Mouse (Mus musculus): ENCODE data around the gene Mau2. TPM values are rescaled to one million over a fixed set of nuclear protein-coding genes. Genes with fewer than 3 reads are reported as not detected.

Mau2 gene
- total and polyA plus RNA-seq, 3 experiments, result 19.5 to 38.4 (median 25.5) TPM

GRCm38 (mm10) chr8:69978456-69978855 is 64.1 kb downstream of the Mau2 start:
- in situ Hi-C loops (cut with MboI; ENCODE audit: low pct_ligation_motif_present, low pct_unique_long_range_greater_than_20kb, low sequenced_read_pairs) (no loop called here), dilution Hi-C loops (cut with MboI; ENCODE audit: extremely low pct_ligation_motif_present, extremely low pct_unique_long_range_greater_than_20kb, low sequenced_read_pairs) (no loop called here)
- Histone ChIP-seq H3K9ac (ENCODE audit: insufficient read depth, low read depth) (no peak overlapping the region), H3K9me3 (replicated peaks; ENCODE audit: low read length) (no peaks in the 10 kb centered on the region), H3K79me2 (replicated peaks; ENCODE audit: control insufficient read depth, extremely low read depth, insufficient read depth, poor library complexity, severe bottlenecking) (peaks cover 20% of the 10 kb centered on the region), H3K27ac (ENCODE audit: insufficient read depth, low read depth) (no peak overlapping the region), H3K4me2 (ENCODE audit: insufficient read depth, low read depth, poor library complexity, severe bottlenecking) (no peak overlapping the region), H3K4me1 (ENCODE audit: control insufficient read depth in 1 of 2, insufficient read depth in 2 of 2) (peaks cover 4 to 24% of the 10 kb centered on the region in 2 experiments; a peak in 3 of 4 replicates), H3K36me3 (replicated peaks in 1 of 2; ENCODE audit: control insufficient read depth in 1 of 2, insufficient read depth in 1 of 2, low read length in 1 of 2) (peaks cover 0 to 29% of the 10 kb centered on the region in 2 experiments), H3K27me3 (replicated peaks) (no peaks in the 10 kb centered on the region), H3K4me3 (replicated peaks in 1 of 3; ENCODE audit: low read depth in 2 of 3, low read length in 2 of 3, poor library complexity in 1 of 3) (no peak overlapping the region)
- TF ChIP-seq JUN (IDR thresholded peaks at IDR 0.05; ENCODE audit: insufficient read depth, low read depth, low read length), result no peak
- no peak for TF ChIP-seq MEF2A (IDR thresholded peaks at IDR 0.05; ENCODE audit: borderline replicate concordance, low read depth, low read length)
- no peak for TF ChIP-seq HCFC1 (IDR thresholded peaks at IDR 0.05; ENCODE audit: low read depth, low read length)
- TF ChIP-seq ETS1 (conservative IDR thresholded peaks at IDR 0.05; ENCODE audit: low read depth, low read length), result no peak
- no peak for TF ChIP-seq ZMIZ1 (IDR thresholded peaks at IDR 0.05; ENCODE audit: low read depth, low read length)
- no peak for TF ChIP-seq PAX5 (IDR thresholded peaks at IDR 0.05; ENCODE audit: low read length)
- no peak for TF ChIP-seq KAT2A (IDR thresholded peaks at IDR 0.05; ENCODE audit: insufficient replicate concordance, low read length)
- no peak for TF ChIP-seq UBTF (IDR thresholded peaks at IDR 0.05; ENCODE audit: low read depth, low read length)
- no peak for TF ChIP-seq MYC (IDR thresholded peaks at IDR 0.05; ENCODE audit: low read depth, low read length)
- no peak for TF ChIP-seq CHD2 (IDR thresholded peaks at IDR 0.05; ENCODE audit: low read length)
- no peak for TF ChIP-seq ZNF384 (IDR thresholded peaks at IDR 0.05; ENCODE audit: low read depth, low read length)
- DNase-seq (ENCODE audit: extremely low read depth), result no peak

- H3K27ac ChIP-seq (ENCODE audit: insufficient read depth, low read depth), result no peak overlapping the region
- no peak for DNase-seq (ENCODE audit: extremely low read depth)
- peak overlapping the region in 1 of 3 experiments; percentile 83 for H3K4me3 ChIP-seq (replicated peaks in 1 of 3; ENCODE audit: low read depth in 2 of 3, low read length in 2 of 3, poor library complexity in 1 of 3)
- H3K36me3 ChIP-seq (replicated peaks in 1 of 2; ENCODE audit: control insufficient read depth in 1 of 2, insufficient read depth in 1 of 2, low read length in 1 of 2), result peaks cover 4 to 42% of the 10 kb centered on the region in 2 experiments
- peak overlapping the region; percentile 58 for H3K9ac ChIP-seq (ENCODE audit: insufficient read depth, low read depth)
- peaks cover 18 to 51% of the 10 kb centered on the region in 2 experiments for H3K4me1 ChIP-seq (ENCODE audit: control insufficient read depth in 1 of 2, insufficient read depth in 2 of 2)
- dilution Hi-C loops (cut with MboI; ENCODE audit: extremely low pct_ligation_motif_present, extremely low pct_unique_long_range_greater_than_20kb, low sequenced_read_pairs) (no loop called here), in situ Hi-C loops (cut with MboI; ENCODE audit: low pct_ligation_motif_present, low pct_unique_long_range_greater_than_20kb, low sequenced_read_pairs) (no loop called here)
- no peaks in the 10 kb centered on the region for H3K27me3 ChIP-seq (replicated peaks)
- no peaks in the 10 kb centered on the region for H3K9me3 ChIP-seq (replicated peaks; ENCODE audit: low read length)
- H3K79me2 ChIP-seq (replicated peaks; ENCODE audit: control insufficient read depth, extremely low read depth, insufficient read depth, poor library complexity, severe bottlenecking), result peaks cover 49% of the 10 kb centered on the region
- H3K4me2 ChIP-seq (ENCODE audit: insufficient read depth, low read depth, poor library complexity, severe bottlenecking), result peak overlapping the region; percentile 62
- no peak for TF ChIP-seq TCF12 (IDR thresholded peaks at IDR 0.05; ENCODE audit: low read depth, low read length)
- TF ChIP-seq CHD2 (IDR thresholded peaks at IDR 0.05; ENCODE audit: low read length), result 0 out of 2 replicates have a peak, but pooled peaks have one; percentile 11
These were observed 67.7 kb downstream of the Mau2 start for GRCm38 (mm10) chr8:69974806-69975205.

- Histone ChIP-seq H3K9ac (ENCODE audit: insufficient read depth, low read depth) (peak overlapping the region; percentile 79), H3K79me2 (replicated peaks; ENCODE audit: control insufficient read depth, extremely low read depth, insufficient read depth, poor library complexity, severe bottlenecking) (peaks cover 51% of the 10 kb centered on the region), H3K4me2 (ENCODE audit: insufficient read depth, low read depth, poor library complexity, severe bottlenecking) (peak overlapping the region; percentile 79), H3K36me3 (replicated peaks in 1 of 2; ENCODE audit: control insufficient read depth in 1 of 2, insufficient read depth in 1 of 2, low read length in 1 of 2) (peaks cover 4 to 48% of the 10 kb centered on the region in 2 experiments), H3K27me3 (replicated peaks) (no peaks in the 10 kb centered on the region), H3K9me3 (replicated peaks; ENCODE audit: low read length) (no peaks in the 10 kb centered on the region), H3K4me3 (replicated peaks in 1 of 3; ENCODE audit: low read depth in 2 of 3, low read length in 2 of 3, poor library complexity in 1 of 3) (peak overlapping the region; percentile 16 to 99 (median 83)), H3K27ac (ENCODE audit: insufficient read depth, low read depth) (no peak overlapping the region), H3K4me1 (ENCODE audit: control insufficient read depth in 1 of 2, insufficient read depth in 2 of 2) (peaks cover 18 to 51% of the 10 kb centered on the region in 2 experiments)
- in situ Hi-C loops (cut with MboI; ENCODE audit: low pct_ligation_motif_present, low pct_unique_long_range_greater_than_20kb, low sequenced_read_pairs), result no loop called here
- dilution Hi-C loops (cut with MboI; ENCODE audit: extremely low pct_ligation_motif_present, extremely low pct_unique_long_range_greater_than_20kb, low sequenced_read_pairs), result no loop called here
- DNase-seq (ENCODE audit: extremely low read depth), result peak; percentile 87
- TF ChIP-seq E2F4 (IDR thresholded peaks at IDR 0.05; ENCODE audit: insufficient replicate concordance, low read depth, low read length) (no peak), SMC3 (IDR thresholded peaks at IDR 0.05; ENCODE audit: low read depth, low read length) (no peak), MYC (IDR thresholded peaks at IDR 0.05; ENCODE audit: low read depth, low read length) (no peak), NELFE (IDR thresholded peaks at IDR 0.05; ENCODE audit: low read depth, low read length) (peak; percentile 56), ELF1 (IDR thresholded peaks at IDR 0.05; ENCODE audit: low read depth, low read length) (peak; percentile 95), HCFC1 (IDR thresholded peaks at IDR 0.05; ENCODE audit: low read depth, low read length) (no peak), TBP (conservative IDR thresholded peaks at IDR 0.05; ENCODE audit: low read depth, low read length) (0 out of 2 replicates have a peak, but pooled peaks have one; percentile 40), MXI1 (IDR thresholded peaks at IDR 0.05; ENCODE audit: low read depth, low read length) (peak; percentile 76; the same call in 1 of the 2 replicates), ZMIZ1 (IDR thresholded peaks at IDR 0.05; ENCODE audit: low read depth, low read length) (peak; percentile 37; the same call in 1 of the 2 replicates), POLR2A (IDR thresholded peaks at IDR 0.05; ENCODE audit: low read depth, low read length) (peak; percentile 74), UBTF (IDR thresholded peaks at IDR 0.05; ENCODE audit: low read depth, low read length) (no peak), POLR2AphosphoS2 (IDR thresholded peaks at IDR 0.05; ENCODE audit: low read depth, low read length) (no peak), MAX (IDR thresholded peaks at IDR 0.05; ENCODE audit: low read length) (peak; percentile 6; the same call in 1 of the 2 replicates), RCOR1 (conservative IDR thresholded peaks at IDR 0.05; ENCODE audit: low read depth, low read length) (no peak), MAZ (IDR thresholded peaks at IDR 0.05; ENCODE audit: low read depth, low read length) (peak; percentile 85), GABPA (IDR thresholded peaks at IDR 0.05; ENCODE audit: insufficient replicate concordance, low read depth, low read length) (no peak), CHD2 (IDR thresholded peaks at IDR 0.05; ENCODE audit: low read length) (no peak), MAFK (IDR thresholded peaks at IDR 0.05; ENCODE audit: insufficient replicate concordance, low read length) (no peak)
These were observed 68.3 kb downstream of the Mau2 start for GRCm38 (mm10) chr8:69974194-69974614.

Data from CH12.LX (cell line).